Mouse (Mus musculus): Measurements from ENCODE around the gene Shmt2.

GRCm38 (mm10) chr10:127515983-127516459 is 6.2 kb downstream of the Shmt2 start:
- TF ChIP-seq EP300 (IDR thresholded peaks at IDR 0.05; ENCODE audit: low read depth) (no peak), CTCF (IDR thresholded peaks at IDR 0.05; ENCODE audit: low read depth) (no peak)

Data from heart, postnatal 0 days (tissue).